Mouse (Mus musculus) heart, adult 2 months (tissue): Measurements from ENCODE around the gene Mknk2.

Experiments used
- CTCF ChIP-seq: fragments of 200-600 bp; IDR thresholded peaks from 2 replicates; pipeline ENCODE4 v1.8.1; 2022; ENCODE audit warnings: antibody characterized with exemption, mild to moderate bottlenecking, moderate library complexity
- POLR2A ChIP-seq: fragments of 200-500 bp; IDR thresholded peaks from 2 replicates; pipeline ENCODE4 v1.6.1; 2011; ENCODE audit warnings: mild to moderate bottlenecking, low read depth, low read length, control low read depth; ENCODE audit not compliant: insufficient read depth

DNA sequence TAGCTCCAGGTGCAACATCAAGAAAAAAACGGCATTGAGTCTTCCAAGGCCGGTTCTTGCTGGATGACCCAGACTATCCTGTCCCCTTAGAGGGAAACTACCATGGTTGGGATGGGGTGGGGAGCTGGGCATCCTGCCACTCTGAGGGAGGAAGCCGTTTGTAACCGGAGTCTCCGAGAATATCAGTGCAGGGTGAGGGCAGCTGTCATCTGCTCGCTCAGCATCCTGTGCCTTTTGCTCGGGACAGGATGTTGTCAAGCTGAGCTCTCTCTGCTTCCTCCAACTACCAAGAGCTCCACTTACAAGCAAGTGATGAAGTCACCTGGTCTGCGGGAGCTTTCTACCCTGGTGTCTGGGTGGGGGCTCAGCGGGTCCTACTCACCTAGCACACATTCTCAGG is 59.7 kb downstream of the Mknk2 start:
- no peak for TF ChIP-seq CTCF
- TF ChIP-seq POLR2A = no peak
